Mouse (Mus musculus) stomach, postnatal 0 days (tissue): Measurements from ENCODE around the gene Nphs1.

Experiments
- CTCF ChIP-seq: IDR thresholded peaks from 2 replicates; pipeline ENCODE4 v1.5.1; 2016; ENCODE audit warnings: antibody characterized with exemption, low read depth, mild to moderate bottlenecking, moderate library complexity
- EP300 ChIP-seq: optimal IDR thresholded peaks from 2 replicates; pipeline ENCODE3; 2016; ENCODE audit warnings: antibody characterized with exemption

DNA sequence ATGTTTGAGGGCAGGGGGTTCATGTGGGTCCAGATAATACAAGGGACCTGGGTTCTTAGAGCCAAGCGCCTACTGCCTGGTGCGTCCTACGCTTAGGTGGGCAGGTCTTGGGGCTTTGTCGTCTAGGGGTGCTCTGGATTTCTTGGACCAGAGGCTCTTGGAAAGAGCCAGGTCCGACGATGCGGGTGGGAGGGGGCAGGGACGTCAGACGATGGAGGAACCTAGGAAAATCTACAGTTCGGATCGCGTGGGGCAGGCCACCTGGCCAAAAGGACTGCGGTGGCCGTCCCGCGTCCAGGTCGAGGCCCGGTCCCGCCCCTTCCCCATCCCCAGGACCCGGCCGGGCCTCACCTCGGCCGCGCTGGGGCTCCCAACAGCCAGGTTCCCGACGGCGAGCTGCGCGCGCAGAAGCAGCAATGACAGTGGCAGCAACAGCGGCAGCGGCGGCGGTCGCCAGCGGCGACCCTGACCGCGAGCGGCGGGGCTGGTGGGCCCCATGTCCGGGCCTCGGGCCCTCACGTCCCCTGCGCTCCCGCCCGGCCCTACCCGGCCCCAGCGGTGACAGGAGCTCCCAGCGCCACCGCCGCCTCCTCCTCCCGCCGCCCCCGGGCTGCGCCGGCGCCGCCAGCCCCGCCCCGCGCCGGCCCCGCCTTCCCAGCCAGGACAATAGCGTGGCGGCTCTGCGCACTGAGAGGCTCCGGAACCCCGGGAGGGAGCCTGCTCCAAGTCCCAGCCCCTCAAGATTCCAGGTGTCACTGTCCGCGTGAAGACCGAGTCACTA, 13.0 kb upstream of the Nphs1 start, which contains the start of gene Aplp1:
- TF ChIP-seq CTCF (no peak), EP300 (no peak)
